Mouse (Mus musculus): ENCODE results near the gene Cebpzos. TPM values are rescaled to one million over a fixed set of nuclear protein-coding genes. Genes with fewer than 3 reads are reported as not detected.

Gene Cebpzos
- polyA plus RNA-seq (2015; fragmentation: Nextera tagmentation; extraction: Ambion mirVana): 77.9 and 81.0 TPM in 2 replicates

DNA sequence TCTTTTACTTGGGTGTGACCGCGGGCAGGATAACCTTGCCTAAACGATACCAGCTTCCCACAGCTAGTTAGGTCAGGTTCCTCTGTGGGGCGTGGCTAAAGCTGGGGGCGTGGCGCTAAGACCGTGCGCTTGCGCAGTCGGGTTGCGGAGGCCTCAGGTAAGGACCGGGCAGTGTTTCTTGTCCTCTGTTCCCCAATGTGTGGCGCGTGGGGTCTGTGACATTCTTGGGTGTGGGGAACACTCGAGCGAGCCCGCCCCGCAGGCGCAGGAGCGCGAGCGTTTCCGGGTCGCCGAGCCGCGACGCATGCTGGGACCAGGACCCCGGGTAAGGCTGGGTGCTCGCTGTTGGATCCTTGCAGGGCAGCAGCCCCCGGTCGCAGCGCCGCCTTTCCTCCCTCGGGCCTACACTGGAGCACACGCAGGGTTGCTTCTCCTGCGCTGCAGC is at the start of gene Cebpzos:
Gene Cebpzos, plus strand, starts transcription at position 132 of the 445 bp plus-strand sequence.

GRCm38 (mm10) chr17:78882401-78883112 is 33.7 kb upstream of the Cebpzos start, which contains the start of gene Eif2ak2:
Gene Eif2ak2, minus strand, starts transcription at chr17:78882573.

DNA sequence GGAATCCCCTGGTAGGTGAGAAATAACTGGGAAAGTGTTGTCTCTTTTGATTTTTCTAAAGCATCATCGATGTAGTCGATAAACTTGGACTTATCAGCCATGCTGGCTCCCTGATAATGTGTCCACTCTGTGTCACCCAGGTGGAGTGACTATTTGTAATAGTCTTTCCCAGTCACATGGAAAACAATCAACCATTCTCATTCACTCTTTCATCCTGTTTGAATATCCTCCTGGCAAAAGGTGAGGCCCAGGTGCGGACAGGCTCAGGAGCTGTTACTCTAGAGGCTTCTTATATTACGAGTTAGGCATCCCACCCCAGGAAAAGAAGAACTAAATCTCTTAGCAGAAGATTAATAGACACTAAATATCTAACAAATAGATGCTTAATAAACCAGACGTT is 9.4 kb upstream of the Cebpzos start, which contains the start of gene Sult6b1:
Gene Sult6b1, minus strand, starts transcription at position 101 of the 400 bp plus-strand sequence.

GRCm38 (mm10) chr17:78936466-78937228 is 20.3 kb downstream of the Cebpzos start, which contains the start of the genes Cebpz and Ndufaf7:
Gene Cebpz, minus strand, starts transcription at chr17:78937066.
Gene Ndufaf7, plus strand, starts transcription at chr17:78937136.

Other genes starting within 250 kb of the Cebpzos start
- gene Strn, start 179.3 kb upstream of the Cebpzos start, polyA plus RNA-seq (2015; fragmentation: Nextera tagmentation; extraction: Ambion mirVana): 2.9 and 3.6 TPM in 2 replicates
- gene Heatr5b, start 81.1 kb upstream of the Cebpzos start, polyA plus RNA-seq (2015; fragmentation: Nextera tagmentation; extraction: Ambion mirVana): 4.6 and 6.0 TPM in 2 replicates
- gene Gpatch11, start 80.9 kb upstream of the Cebpzos start, polyA plus RNA-seq (2015; fragmentation: Nextera tagmentation; extraction: Ambion mirVana): 38.8 and 46.2 TPM in 2 replicates
- 13.3 and 14.3 TPM in 2 replicates for gene Eif2ak2, start 33.9 kb upstream of the Cebpzos start, polyA plus RNA-seq (2015; fragmentation: Nextera tagmentation; extraction: Ambion mirVana)
- 0.06 and 0.10 TPM in 2 replicates for gene Sult6b1, start 9.5 kb upstream of the Cebpzos start, polyA plus RNA-seq (2015; fragmentation: Nextera tagmentation; extraction: Ambion mirVana)
- gene Cebpz, start 20.6 kb downstream of the Cebpzos start, polyA plus RNA-seq (2015; fragmentation: Nextera tagmentation; extraction: Ambion mirVana): 35.2 and 36.6 TPM in 2 replicates
- gene Ndufaf7, start 20.6 kb downstream of the Cebpzos start, polyA plus RNA-seq (2015; fragmentation: Nextera tagmentation; extraction: Ambion mirVana): 37.6 and 40.2 TPM in 2 replicates
- 19.2 and 23.5 TPM in 2 replicates for gene Prkd3, start 104.3 kb downstream of the Cebpzos start, polyA plus RNA-seq (2015; fragmentation: Nextera tagmentation; extraction: Ambion mirVana)
- 94.7 and 131 TPM in 2 replicates for gene Qpct, start 135.4 kb downstream of the Cebpzos start, polyA plus RNA-seq (2015; fragmentation: Nextera tagmentation; extraction: Ambion mirVana)